Mouse (Mus musculus): ENCODE measurements around the gene Tnrc6b. TPM values are rescaled to one million over a fixed set of nuclear protein-coding genes. Genes with fewer than 3 reads are reported as not detected.

Gene Tnrc6b
- 18.7 and 23.6 TPM in 2 replicates for polyA plus RNA-seq (2015; fragmentation: Nextera tagmentation; extraction: Ambion mirVana)

DNA sequence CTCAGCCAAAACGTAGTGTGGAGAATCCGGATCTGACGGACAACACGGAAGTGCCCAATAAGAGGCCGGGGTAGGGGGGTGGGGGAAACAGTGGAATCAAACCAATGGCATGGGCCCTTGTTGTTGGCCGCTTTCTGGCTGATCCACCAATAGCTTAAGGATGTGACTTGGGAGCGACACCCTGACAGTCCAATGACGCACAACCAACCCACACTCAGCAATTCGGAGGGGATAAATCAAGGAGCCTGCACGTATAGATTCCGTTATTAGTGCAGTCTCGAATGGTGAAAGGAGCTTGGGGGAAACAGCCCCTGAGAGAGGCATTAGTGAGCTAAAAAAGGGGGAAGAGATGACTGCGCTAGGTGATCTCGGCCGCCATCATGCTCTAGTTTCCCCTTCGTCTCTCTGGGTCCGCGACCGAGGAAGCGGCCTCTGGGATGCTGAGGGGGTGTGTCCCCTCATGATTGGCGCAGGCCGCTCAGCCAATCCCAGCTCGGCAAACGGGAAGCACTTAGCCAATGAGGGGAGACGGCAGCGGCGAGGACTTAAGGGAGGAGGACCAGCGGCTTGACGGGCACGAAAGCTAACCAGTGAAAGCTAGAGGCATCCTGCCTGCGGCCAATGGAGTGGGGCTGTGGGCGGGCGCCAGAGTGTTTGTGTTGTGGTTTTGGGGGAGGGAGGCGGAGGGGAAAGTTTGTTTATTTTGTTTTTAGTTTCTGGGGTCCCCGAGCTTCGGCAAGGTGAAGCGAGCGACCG lies at the start of gene Tnrc6b:
Gene Tnrc6b (plus strand): TSS at position 706 of the 756 bp plus-strand sequence.
- Histone ChIP-seq H3K4me2 (peak within 1 kb of the TSS; percentile 95), H3K27ac (peak within 1 kb of the TSS; percentile 88), H3K4me3 (replicated peaks) (peak within 1 kb of the TSS; percentile 99), H3K9ac (peak within 1 kb of the TSS; percentile 92), H3K9me3 (replicated peaks) (no peaks in the 10 kb centered on the region), H3K36me3 (no peaks in the 10 kb centered on the region), H3K4me1 (replicated peaks) (peaks cover 47% of the 10 kb centered on the region), H3K27me3 (no peaks in the 10 kb centered on the region)
- under 1% methylated on average over 39 of the region's 39 CpGs for WGBS (ENCODE audit: insufficient replicate concordance)
- DNase-seq = peak; percentile 99
- ATAC-seq (ENCODE audit: low read depth) = peak; percentile 95

DNA sequence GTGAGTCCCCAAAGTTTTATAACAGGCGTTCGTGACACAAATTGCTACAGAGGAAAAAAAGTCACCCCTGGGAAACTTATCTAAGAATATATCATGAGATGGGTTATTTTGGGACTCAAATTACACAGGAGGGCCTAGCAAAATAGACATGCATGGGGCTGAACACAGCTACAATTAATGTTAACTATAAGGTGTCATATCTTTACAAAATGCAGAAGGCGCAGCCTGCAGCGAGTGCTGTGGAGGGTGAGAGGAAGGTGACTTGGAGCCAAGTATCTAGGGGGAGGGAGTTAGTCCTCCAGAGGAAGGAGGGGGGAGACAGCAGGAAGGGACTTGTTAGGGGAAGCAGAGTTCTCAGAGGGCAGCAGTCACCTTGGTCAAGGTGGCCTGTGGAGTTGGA lies 46.7 kb upstream of the Tnrc6b start:
- Histone ChIP-seq H3K4me2 (no peak overlapping the region), H3K4me1 (replicated peaks) (no peaks in the 10 kb centered on the region; the same call in 1 of the 2 replicates), H3K9me3 (replicated peaks) (no peaks in the 10 kb centered on the region), H3K36me3 (no peaks in the 10 kb centered on the region), H3K4me3 (replicated peaks) (no peak overlapping the region), H3K27ac (no peak overlapping the region), H3K9ac (no peak overlapping the region), H3K27me3 (peaks cover 16% of the 10 kb centered on the region)
- no peak for DNase-seq
- no peak for ATAC-seq (ENCODE audit: low read depth)
- WGBS (ENCODE audit: insufficient replicate concordance) = 55% methylated on average over 4 of the region's 4 CpGs

DNA sequence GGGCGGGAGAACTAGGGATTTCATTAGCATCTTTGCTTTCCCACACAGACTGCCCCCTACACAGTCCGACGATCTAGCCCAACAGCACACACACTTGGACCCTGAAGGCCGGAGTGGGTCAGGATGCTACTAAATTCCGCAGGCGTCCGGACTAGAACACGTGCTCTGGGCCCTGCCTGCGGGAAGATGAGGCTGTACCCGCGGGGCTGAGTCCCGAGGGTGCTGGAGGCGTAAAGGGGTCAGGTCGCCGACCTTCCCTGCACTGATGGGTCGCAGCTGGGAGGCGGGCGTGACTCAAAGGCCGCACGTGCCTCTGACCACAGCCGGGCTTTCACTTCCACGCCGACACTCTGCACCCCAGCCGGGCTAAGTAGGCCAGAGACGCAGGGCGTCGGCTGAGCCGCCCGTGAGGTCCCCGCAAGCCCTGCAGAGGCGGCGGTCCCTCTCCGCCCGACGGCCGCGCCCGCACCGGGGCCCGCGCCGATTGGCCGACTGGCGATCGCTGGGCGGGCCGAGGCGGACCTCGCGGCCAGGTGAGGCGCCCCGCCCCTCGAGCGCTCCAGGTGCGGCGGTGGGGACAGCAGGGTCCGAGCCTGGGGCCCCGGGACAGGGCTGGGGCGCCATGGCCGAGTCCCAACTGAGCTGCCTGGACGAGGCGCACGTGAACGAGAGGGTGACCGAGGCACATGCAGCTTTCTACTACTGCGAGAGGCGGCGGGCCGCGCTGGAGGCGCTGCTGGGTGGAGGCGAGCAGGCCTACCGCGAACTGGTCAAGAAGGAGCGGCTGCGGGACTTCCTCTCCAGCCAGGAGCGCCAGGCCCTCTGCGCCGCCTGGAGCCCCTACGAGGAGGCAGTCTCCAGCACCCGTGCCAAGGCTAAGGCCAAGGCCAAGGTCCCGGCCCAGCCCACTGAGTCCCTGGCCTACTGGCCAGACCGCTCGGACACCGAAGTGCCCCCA lies 39.5 kb upstream of the Tnrc6b start, which contains the start of gene Fam83f:
Gene Fam83f (plus strand): TSS at position 553 of the 958 bp plus-strand sequence.
- Histone ChIP-seq H3K9me3 (replicated peaks) (no peaks in the 10 kb centered on the region), H3K4me3 (replicated peaks) (peak within 1 kb of the TSS; percentile 46), H3K27ac (no peak within 1 kb of the TSS), H3K4me1 (replicated peaks) (peaks cover 12% of the 10 kb centered on the region), H3K9ac (peak within 1 kb of the TSS; percentile 34), H3K27me3 (peaks cover 67% of the 10 kb centered on the region), H3K4me2 (peak within 1 kb of the TSS; percentile 61), H3K36me3 (no peaks in the 10 kb centered on the region)
- DNase-seq (no peak), ATAC-seq (ENCODE audit: low read depth) (peak; percentile 46; the same call in 1 of the 2 replicates)
- WGBS (ENCODE audit: insufficient replicate concordance) = 9% methylated on average over 84 of the region's 85 CpGs

DNA sequence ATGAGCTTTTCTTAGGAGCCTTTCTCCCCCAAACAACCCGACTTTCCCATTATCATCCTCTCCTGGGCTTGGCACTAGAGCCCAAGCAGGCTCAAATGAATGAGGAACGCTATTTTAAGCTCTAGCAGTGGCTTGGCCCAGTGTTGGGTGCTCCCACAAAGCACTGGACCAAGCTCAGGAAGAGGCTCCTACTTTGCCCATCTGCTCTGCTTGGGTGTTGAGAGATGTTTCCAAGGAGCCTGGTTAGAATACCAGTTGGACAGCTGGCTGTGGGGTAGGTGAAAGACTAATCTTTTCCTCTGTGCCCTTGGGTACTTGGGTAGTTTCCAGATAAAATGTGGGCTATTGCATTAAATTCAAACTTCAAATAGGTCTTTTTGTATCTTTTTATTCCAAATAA lies 38.3 kb upstream of the Tnrc6b start:
- peaks cover 73% of the 10 kb centered on the region for H3K27me3 ChIP-seq
- H3K4me1 ChIP-seq (replicated peaks) = peaks cover 12% of the 10 kb centered on the region
- 48% methylated on average over 2 of the region's 2 CpGs for WGBS (ENCODE audit: insufficient replicate concordance)
- H3K36me3 ChIP-seq = no peaks in the 10 kb centered on the region
- H3K4me3 ChIP-seq (replicated peaks) = no peak overlapping the region
- no peak overlapping the region for H3K9ac ChIP-seq
- no peak overlapping the region for H3K27ac ChIP-seq
- no peak for DNase-seq
- ATAC-seq (ENCODE audit: low read depth) = no peak
- no peak overlapping the region for H3K4me2 ChIP-seq
- no peaks in the 10 kb centered on the region for H3K9me3 ChIP-seq (replicated peaks)

DNA sequence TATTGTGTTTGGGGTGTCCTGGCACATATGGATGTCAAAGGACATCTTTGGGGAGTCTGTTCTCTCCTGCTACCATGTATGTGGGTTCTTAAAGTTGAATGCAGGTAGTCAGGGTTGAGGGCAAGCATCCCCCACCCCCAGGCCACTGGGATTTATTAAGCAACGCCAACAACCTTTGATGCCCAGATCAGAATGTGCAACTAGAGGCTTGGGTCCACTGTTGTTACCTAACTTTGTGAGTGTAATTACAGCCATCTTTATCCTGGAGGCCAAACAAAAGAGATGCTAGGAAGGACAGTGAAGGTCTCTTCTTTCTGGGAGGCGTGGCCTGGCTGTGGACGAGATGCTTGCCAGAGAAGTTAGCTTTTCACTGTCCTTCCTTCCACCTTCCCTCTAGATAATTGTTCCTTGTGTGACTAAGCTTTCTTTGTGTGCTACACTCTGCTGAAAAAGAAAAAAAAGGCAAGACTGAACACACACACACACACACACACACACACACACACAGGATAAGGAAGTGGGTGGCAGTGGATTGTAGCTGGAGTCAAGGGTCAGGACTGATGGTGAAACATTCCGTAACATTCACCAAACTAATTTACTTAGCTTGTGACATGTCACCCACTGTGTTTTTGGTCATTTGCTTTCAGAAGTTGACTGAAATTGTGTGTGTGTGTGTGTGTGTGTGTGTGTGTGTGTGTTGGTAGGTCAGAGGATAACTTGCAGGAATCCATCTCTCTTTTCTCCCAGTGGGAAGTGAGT lies 37.6 kb upstream of the Tnrc6b start:
- no peak for DNase-seq
- Histone ChIP-seq H3K36me3 (no peaks in the 10 kb centered on the region), H3K9ac (no peak overlapping the region), H3K27ac (no peak overlapping the region), H3K4me1 (replicated peaks) (peaks cover 12% of the 10 kb centered on the region), H3K9me3 (replicated peaks) (no peaks in the 10 kb centered on the region), H3K4me2 (no peak overlapping the region), H3K27me3 (peaks cover 79% of the 10 kb centered on the region), H3K4me3 (replicated peaks) (no peak overlapping the region)
- 57% methylated on average over 4 of the region's 4 CpGs for WGBS (ENCODE audit: insufficient replicate concordance)
- no peak for ATAC-seq (ENCODE audit: low read depth)

DNA sequence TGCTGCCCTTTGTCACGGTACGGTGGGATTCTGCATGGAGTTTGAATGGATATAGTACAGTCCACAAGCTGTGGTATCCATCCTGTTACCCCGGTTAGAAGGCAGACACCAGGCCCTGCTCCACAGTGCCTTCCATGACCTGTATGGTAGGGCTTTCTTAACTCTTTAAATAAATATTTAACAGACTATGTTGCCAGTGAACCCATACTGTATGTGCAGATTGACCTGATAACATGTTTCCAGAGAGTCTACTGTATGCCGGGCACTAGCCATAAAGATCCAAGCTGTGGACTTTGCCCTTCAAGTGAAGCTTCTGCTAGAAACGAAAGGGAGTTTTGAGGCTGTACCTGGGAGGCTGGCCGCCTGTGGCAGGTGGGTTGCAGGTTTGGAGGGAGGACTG lies 36.4 kb upstream of the Tnrc6b start:
- Histone ChIP-seq H3K27me3 (peaks cover 84% of the 10 kb centered on the region), H3K4me2 (no peak overlapping the region)

DNA sequence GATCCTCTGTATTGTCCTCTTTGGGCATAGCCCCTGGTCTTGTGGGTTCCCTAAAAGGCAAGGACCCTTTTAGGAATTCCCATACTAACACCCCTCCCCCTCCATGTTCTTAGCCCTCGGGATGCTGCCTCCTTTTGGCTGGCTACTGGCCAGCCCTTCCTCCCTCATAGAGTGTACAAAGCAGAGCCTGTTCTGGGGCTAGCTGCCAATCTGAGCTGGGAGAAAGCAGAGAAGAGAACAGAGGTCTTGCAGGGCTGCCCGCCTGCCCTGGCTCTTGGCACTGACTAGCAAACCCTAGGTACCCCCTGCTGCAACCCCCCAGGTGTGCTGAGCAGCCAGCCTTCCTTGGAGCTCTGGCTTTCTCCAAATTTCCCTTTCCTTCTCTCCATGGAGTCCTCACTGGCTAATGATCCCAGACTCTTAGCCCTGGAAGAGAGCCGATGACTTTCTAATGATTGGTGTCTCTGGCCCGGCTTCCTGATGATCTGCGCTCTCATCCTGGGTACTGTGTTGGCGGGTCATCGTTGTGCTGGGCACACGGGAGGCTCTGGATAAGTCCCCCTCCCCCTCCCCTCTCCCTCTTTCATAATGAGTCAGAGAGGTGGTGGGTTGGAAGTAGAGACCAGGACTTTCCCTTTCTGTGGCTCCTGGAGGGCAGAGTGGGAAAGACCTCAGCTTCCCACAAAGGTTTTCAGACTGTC lies 31.4 kb upstream of the Tnrc6b start:
- H3K4me2 ChIP-seq = no peak overlapping the region
- WGBS (ENCODE audit: insufficient replicate concordance) = 54% methylated on average over 8 of the region's 8 CpGs
- peaks cover 54% of the 10 kb centered on the region for H3K27me3 ChIP-seq
- H3K9me3 ChIP-seq (replicated peaks) = no peaks in the 10 kb centered on the region
- DNase-seq = no peak
- H3K36me3 ChIP-seq = no peaks in the 10 kb centered on the region
- no peak for ATAC-seq (ENCODE audit: low read depth)
- H3K9ac ChIP-seq = no peak overlapping the region
- no peak overlapping the region for H3K4me3 ChIP-seq (replicated peaks)
- H3K27ac ChIP-seq = no peak overlapping the region
- H3K4me1 ChIP-seq (replicated peaks) = peaks cover 37% of the 10 kb centered on the region

More for the DNA sequence above, 36.4 kb upstream of the Tnrc6b start:
- Histone ChIP-seq H3K9me3 (replicated peaks) (no peaks in the 10 kb centered on the region), H3K4me1 (replicated peaks) (peaks cover 18% of the 10 kb centered on the region), H3K9ac (no peak overlapping the region), H3K4me3 (replicated peaks) (no peak overlapping the region), H3K27ac (no peak overlapping the region; the same call in 1 of the 2 replicates), H3K36me3 (no peaks in the 10 kb centered on the region)
- DNase-seq (no peak), ATAC-seq (ENCODE audit: low read depth) (0 out of 2 replicates have a peak, but pooled peaks have one; percentile 16)
- WGBS (ENCODE audit: insufficient replicate concordance) = 49% methylated on average over 6 of the region's 6 CpGs

DNA sequence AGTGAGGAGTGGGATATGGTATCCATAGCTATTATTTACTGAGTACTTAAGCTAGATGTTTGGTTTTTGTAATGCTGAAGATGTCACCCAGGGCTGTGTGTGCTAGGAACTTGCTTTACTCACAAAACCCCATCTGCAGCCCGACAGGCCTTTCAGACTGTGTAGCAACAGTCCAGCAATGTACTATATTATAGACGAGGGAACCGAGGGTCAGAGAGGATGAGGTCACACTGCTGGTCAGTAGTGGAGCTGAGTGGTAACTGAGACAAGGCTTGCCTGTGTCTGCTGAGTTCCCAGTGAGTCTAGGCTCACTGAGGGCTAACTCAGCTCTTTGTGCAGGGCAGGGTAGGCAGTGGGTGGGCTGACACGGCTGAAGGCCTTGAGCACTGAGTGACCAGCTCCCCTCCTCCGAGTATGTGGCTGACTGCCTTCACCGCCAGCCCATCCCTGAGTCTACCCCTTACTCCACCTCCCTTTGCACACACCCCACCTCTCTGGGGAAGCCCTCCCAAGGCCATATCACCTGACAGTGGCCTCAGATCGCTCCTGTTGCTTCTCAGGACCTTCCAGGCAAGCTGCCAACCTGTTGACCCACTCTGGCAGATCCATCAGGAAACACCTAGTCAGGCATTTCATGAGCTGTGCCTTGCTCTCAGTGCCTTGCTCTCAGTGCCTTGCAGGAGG lies 30.6 kb upstream of the Tnrc6b start:
- Histone ChIP-seq H3K36me3 (no peaks in the 10 kb centered on the region), H3K27ac (no peak overlapping the region), H3K27me3 (peaks cover 51% of the 10 kb centered on the region), H3K4me3 (replicated peaks) (no peak overlapping the region), H3K4me2 (no peak overlapping the region), H3K9me3 (replicated peaks) (no peaks in the 10 kb centered on the region), H3K4me1 (replicated peaks) (peaks cover 44% of the 10 kb centered on the region), H3K9ac (no peak overlapping the region)
- ATAC-seq (ENCODE audit: low read depth) (peak; percentile 18; the same call in 1 of the 2 replicates), DNase-seq (no peak)
- 43% methylated on average over 7 of the region's 7 CpGs for WGBS (ENCODE audit: insufficient replicate concordance)

DNA sequence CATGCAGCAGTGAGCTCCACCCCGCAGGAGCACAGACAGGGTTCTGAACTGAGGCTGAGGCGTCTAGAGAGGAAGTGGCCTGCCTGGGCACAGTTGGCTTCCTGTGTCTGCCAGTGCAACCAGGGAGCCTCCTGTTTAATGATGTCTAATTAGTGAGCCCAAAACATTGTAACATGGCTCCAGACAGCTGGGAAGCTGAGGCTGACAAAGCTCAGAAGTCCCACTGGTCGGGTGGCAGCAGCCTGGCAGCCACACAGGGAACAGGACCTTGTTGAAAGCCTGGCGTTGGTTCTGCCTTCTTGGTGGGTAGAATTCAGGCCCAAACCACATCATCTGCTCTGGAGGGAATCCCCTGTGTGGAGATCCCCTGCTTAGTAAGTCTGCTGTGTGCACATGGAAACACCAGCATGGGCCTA lies 29.6 kb upstream of the Tnrc6b start:
- Histone ChIP-seq H3K4me3 (replicated peaks) (no peak overlapping the region), H3K27me3 (peaks cover 52% of the 10 kb centered on the region), H3K9ac (no peak overlapping the region), H3K4me2 (no peak overlapping the region), H3K9me3 (replicated peaks) (no peaks in the 10 kb centered on the region), H3K27ac (peak overlapping the region; percentile 56; the same call in 1 of the 2 replicates), H3K4me1 (replicated peaks) (peaks cover 44% of the 10 kb centered on the region), H3K36me3 (no peaks in the 10 kb centered on the region)
- ATAC-seq (ENCODE audit: low read depth) (no peak), DNase-seq (no peak)
- WGBS (ENCODE audit: insufficient replicate concordance) = 42% methylated on average over 4 of the region's 4 CpGs

DNA sequence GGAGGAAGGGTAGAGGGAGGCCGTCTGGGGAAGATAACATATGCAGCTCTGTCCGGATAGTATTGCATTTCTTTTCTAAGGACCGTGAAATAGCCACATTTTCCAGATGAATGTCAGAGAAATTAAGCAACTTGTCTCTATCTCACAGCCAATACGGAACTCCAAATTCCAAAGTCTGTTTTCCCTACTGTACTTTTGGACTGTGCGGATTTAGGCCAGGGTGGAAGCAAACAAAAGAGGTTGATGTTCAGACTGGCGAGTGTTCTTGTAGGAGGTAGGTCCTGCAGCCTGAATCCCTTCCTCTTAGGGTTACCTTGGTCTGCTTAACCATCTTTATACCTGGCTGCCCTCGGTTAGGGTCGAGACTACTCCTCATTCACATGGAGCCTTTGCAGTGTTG lies 28.8 kb upstream of the Tnrc6b start:
- H3K4me1 ChIP-seq (replicated peaks) = peaks cover 44% of the 10 kb centered on the region
- no peaks in the 10 kb centered on the region for H3K36me3 ChIP-seq
- no peak overlapping the region for H3K9ac ChIP-seq
- no peak for DNase-seq
- no peak overlapping the region for H3K4me3 ChIP-seq (replicated peaks)
- no peak overlapping the region for H3K4me2 ChIP-seq
- no peak for ATAC-seq (ENCODE audit: low read depth)
- peak overlapping the region; percentile 56 for H3K27ac ChIP-seq
- 61% methylated on average over 8 of the region's 8 CpGs for WGBS (ENCODE audit: insufficient replicate concordance)
- no peaks in the 10 kb centered on the region for H3K9me3 ChIP-seq (replicated peaks)
- peaks cover 54% of the 10 kb centered on the region for H3K27me3 ChIP-seq

Measured in liver, embryonic 13.5 days (tissue).